Mouse (Mus musculus) gastrocnemius, postnatal 25 days (tissue): ENCODE results near the gene Nexn. TPM values are rescaled to one million over a fixed set of nuclear protein-coding genes. Genes with fewer than 3 reads are reported as not detected.
A peak's percentile ranks its signal among the peaks of the same experiment; 100 is the strongest.
"Not testable (repeated sequence)": the region's sequence is repeated elsewhere in the genome, so short reads cannot be mapped to it uniquely, and the experiment has no call there.

Experiments
- DNase-seq: peaks from one replicate; pipeline ENCODE4 v3.0.0; 2022
- total RNA-seq, 2 experiments: library from RNA; stranded (reverse); gene quantifications; 1 replicate in 1 of 2; 2 replicates in 1 of 2; pipeline ENCODE4 v1.2.3; 2021

The Nexn gene
- total RNA-seq, 2 experiments from 2014 or later: 331 to 433 TPM

DNA sequence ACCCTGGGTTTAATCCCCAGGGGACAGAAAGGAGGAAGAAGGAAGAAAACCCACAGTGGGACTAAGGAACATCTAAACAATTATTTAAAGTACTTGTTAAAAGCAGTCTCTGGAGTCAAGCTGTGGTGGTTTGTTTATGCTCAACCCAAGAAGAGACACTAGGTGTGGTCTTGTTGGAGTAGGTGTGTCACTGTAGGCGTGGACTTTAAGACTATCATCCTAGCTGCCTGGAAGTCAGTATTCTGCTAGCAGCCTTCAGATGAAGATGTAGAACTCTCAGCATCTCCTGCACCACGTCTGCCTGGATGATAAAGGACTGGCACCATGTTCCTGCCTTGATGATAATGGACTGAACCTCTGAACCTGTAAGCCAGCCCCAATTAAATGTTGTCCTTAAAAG, 68.9 kb downstream of the Nexn start:
- not testable (repeated sequence) for DNase-seq

DNA sequence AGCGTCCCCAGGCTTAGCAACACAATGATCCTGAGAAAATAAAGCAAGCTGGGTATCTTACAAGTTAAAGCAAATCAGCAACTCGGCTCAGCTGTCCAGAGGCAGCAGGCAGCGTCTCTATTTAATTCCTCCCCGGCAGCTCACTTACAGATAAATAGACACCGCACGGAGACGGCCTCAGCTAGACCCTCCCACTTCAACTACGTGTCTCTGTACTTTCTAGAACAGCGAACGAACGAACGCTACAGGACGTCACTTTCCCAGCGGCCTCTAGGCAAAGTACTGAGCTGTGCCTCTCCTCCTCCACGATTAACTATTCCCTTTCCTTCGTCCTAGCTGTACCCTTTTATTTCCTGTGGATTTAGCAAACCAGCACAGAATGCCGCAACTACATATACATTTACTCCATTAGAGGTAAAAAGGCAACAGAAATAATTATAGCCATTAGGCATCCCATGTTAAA, 72.5 kb downstream of the Nexn start:
- DNase-seq: peak; percentile 87

DNA sequence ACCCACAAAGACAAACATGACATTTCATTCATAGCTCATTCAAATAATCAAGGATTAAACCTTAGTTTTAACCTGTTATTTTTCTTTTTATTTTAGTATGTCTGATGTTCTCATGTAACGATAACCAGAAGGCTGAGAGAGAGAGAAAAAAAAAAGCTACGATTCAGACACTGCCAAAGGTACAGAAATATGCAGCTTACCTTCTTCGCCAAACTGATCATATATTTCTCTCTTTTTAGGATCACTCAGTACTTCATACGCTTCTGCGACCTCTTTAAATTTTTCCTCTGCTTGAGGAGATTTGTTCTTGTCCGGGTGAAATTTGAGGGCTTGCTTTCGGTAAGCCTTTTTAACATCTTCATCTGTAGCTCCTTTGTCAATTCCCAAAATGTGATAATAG, 73.0 kb downstream of the Nexn start:
- DNase-seq: no peak

DNA sequence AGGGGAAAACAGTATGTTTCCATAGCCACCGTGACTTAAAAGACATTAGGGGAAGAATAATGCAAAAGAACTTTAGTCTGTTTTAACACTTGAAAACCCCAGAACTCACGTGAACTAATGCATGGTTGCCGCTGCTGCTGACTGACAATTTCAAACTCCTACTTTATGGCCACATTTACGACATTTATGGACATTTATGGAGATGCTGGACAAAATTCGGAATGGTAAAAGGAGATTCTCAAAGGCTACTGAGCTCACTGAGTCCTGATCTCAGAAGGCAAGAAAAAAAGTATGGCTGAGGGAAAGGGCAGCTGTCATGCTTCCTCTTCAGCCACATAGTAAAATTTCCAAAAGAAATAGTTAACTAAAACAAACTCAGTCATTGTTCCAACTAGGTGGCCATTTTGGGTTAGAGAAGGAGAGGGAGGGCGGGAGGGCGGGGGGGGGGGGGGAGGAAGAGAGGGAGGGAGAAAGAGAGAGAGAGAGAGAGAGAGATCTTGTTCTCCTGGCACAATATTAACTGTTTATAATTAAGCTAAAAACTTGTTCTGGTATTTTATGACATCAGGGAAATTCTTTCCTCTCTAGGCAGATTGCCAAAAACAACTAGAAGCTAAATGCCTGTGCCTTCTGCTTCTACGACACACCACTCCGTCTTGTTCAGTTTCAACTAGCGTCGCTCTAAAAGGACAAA, 73.8 kb downstream of the Nexn start:
- no peak for DNase-seq

DNA sequence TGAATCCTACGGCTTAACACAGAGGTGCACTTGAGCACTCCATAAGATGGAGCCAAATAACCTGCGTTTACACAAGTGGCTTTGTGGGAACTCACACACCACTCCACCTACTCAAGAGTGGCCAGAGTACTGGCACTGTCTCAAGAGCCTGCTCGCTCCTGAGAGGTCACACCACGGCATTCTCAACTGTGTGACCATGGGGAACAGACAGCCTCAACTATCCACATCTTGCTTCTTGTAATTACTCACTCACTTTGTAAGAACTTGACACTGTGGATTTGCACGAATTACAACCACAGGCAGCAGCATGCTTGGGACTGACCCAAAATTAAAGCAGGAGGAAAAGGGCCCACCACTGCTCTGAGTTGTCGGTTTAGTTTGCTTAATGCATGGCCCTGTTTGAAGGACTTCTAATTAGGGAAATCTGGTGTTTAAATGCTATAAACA, 74.3 kb downstream of the Nexn start:
- peak; percentile 38 for DNase-seq

DNA sequence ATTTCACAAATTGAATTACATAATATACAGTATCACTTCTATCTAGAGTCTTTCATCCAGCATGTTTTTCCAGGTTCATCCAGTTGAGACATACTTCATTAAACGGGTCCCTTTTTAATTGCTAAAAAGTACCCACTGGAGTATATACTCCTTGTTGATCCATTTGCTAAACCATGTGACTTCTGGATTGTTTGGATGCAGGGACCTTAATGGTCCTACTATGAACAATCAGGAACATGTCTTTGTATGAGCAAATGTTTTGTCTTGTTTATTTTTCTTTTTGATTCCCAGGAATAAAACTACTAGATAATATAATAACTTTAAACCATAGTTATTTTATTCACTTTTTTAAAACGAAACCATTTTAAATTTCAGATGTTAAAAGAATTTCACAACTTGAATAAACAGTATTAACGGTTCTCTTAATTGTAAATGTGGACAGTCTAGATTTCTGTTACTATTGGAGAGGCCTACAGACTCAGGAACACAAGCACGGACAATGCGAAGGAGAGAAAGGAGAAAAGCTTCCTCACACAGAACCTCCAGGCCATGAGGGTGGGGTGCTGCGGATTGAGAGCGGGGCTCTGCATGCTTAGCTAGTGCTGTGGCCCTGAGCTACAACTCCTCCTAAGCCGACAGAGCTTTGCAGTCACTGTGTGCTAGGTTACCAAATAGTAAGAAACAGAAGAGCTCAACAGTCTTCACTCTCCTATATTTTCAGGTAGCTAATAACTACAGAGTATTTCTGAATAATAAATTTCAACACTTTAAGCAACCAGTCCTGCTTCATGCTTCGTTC, 75.3 kb downstream of the Nexn start:
- DNase-seq: no peak

DNA sequence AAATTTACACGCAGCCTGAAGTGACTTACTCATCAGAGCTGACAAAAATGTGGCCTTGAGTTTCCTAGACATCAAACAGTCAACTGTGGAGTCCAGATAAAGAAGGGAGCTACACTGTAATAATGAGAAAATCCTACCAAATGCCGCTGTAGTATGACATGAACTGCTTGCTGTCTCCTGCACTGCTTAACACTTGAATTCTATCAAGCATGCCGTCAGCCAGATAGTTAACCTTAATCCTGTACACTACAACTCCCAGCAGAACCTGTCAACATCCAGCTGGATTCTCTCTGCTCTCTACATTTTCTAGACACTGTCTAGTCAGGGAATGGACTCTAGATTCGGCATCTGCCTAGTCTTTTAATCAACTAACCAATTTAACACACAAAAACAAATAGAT, 76.8 kb downstream of the Nexn start:
- no peak for DNase-seq

Other genes starting within 250 kb of the Nexn start
- gene Gipc2, start 100.1 kb downstream of the Nexn start, total RNA-seq: under 1 TPM; 0.24 to 0.59 TPM
- 10 to 100 TPM; 43.3 to 47.7 TPM for gene Dnajb4, start 56.0 kb downstream of the Nexn start, total RNA-seq
- gene Fubp1, start 55.9 kb downstream of the Nexn start, total RNA-seq: 10 to 100 TPM; 29.1 to 29.7 TPM
- 1 to 10 TPM; 4.8 to 5.7 TPM for gene Miga1, start 74.1 kb upstream of the Nexn start, total RNA-seq
- gene Usp33, start 80.1 kb upstream of the Nexn start, total RNA-seq: 10 to 100 TPM; 17.6 to 22.9 TPM
- 10 to 100 TPM; 15.3 to 16.1 TPM for gene Zzz3, start 129.1 kb upstream of the Nexn start, total RNA-seq